Mouse (Mus musculus): ENCODE results near the gene Plxnb1.

- TF ChIP-seq POLR2A (IDR thresholded peaks at IDR 0.05; ENCODE audit: control insufficient read depth, low read depth, low read length) (no peak), CTCF (IDR thresholded peaks at IDR 0.05; ENCODE audit: control insufficient read depth, insufficient read depth, insufficient replicate concordance, low read depth, low read length) (no peak)
These were observed 3.4 kb upstream of the Plxnb1 start for GRCm38 (mm10) chr9:109091802-109092201.
